30 mouse cellular contexts compared by ENCODE assay signal in genomic region chr10:31603855-31604254, GRCm38 (mm10). TPM values are rescaled to one million over a fixed set of nuclear protein-coding genes. Genes with fewer than 3 reads are reported as not detected.
"Had no signal": no experiment of that assay in that cellular context is flagged by ENCODE, and none has a peak within 500 bp of the region (broad histone marks: within the 10 kb centered on the region; RNA-seq: fewer than 3 reads in every experiment).

No protein-coding gene starts in this region.

- H3K4me3 ChIP-seq: heart, embryonic 10.5 days; heart, embryonic 12.5 days; heart, embryonic 13.5 days; heart, embryonic 15.5 days; hindbrain, embryonic 10.5 days; hindbrain, embryonic 12.5 days; hindbrain, embryonic 13.5 days; hindbrain, embryonic 15.5 days; intestine, embryonic 15.5 days; kidney, embryonic 15.5 days; layer of hippocampus, adult 2 months had no signal

- H3K27me3 ChIP-seq: heart, embryonic 12.5 days; heart, embryonic 13.5 days; heart, embryonic 15.5 days; hindbrain, embryonic 12.5 days; hindbrain, embryonic 13.5 days; hindbrain, embryonic 15.5 days; intestine, embryonic 15.5 days; kidney, embryonic 15.5 days had no signal

- H3K4me2 ChIP-seq: heart, embryonic 11.5 days; heart, embryonic 12.5 days; heart, embryonic 13.5 days; heart, embryonic 15.5 days; hindbrain, embryonic 12.5 days; hindbrain, embryonic 13.5 days; hindbrain, embryonic 14.5 days; hindbrain, embryonic 15.5 days; intestine, embryonic 15.5 days; kidney, embryonic 15.5 days had no signal

- DNase-seq: heart, postnatal 10 days; heart, postnatal 14 days; heart, postnatal 36 days; heart, postnatal 4 days; kidney, adult 11 months; kidney, adult 18-20 months; kidney, adult 2 months; kidney, adult 8-10 months; kidney, adult 9 months; kidney, postnatal 10 days; kidney, postnatal 14 days; kidney, postnatal 25 days; kidney, postnatal 36 days; kidney, postnatal 4 days; layer of hippocampus, adult 9-11 months; layer of hippocampus, postnatal 36 days had no signal

- H3K36me3 ChIP-seq: heart, embryonic 10.5 days; heart, embryonic 12.5 days; heart, embryonic 13.5 days; heart, embryonic 15.5 days; hindbrain, embryonic 10.5 days; hindbrain, embryonic 12.5 days; hindbrain, embryonic 13.5 days; hindbrain, embryonic 15.5 days; intestine, embryonic 15.5 days; kidney, embryonic 15.5 days had no signal

RNA-seq across cellular contexts. Expression of gene Rnf217, which starts 5.1 kb away (rescaled TPM):
- polyA plus RNA-seq: inflammation-experienced regulatory T-cells, adult 6 months had no signal
